Mouse (Mus musculus) lung, adult 18-20 months (tissue): ENCODE measurements around the gene Lrrc8e.

Experiments
- DNase-seq, 2 experiments: peaks; one replicate each; pipeline ENCODE4 v3.0.0; 2022; ENCODE audit warnings: mixed read lengths in 2 of 2

Lrrc8e gene

DNA sequence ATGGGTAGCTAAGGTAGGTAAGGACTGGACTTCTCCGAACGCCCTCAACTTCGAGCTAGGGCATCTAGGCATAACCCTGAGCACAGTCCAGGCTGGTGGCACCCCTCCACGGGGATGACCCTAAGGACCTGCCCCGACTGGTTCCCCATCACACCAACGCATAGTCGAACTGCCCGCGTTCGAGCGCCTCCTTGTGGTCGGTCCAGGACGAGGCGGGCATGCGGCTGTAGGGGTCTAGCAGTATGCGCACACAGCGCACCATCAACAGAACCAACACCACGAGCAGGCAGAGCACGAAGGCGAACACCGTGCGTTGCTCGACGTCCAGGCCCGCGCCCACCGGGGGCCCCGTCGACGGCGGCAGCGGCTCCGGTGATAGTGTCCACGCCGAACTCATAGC is 31.6 kb downstream of the Lrrc8e start:
- peak; percentile 65 to 74 for DNase-seq

DNA sequence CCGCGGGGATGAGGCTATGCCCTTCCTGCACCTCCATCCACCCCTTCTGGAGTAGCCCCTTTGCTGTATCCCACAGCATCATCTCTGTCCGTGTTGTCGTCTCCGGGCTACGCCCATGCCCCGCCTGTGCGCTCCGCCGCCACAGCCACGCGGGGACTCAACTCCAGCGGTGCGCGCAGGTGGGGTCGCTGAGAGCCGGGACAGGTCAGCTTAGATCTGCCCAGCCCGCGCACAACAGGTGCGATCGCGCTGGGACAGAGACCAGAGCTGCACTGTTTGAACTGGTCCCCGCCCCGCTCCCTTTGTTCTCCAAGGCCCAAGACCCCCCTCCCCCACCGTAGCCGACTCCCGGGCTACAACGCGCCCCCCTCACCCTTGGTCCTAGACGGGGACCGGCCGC is 32.1 kb downstream of the Lrrc8e start:
- DNase-seq: peak in 1 of 2 experiments; percentile 29

DNA sequence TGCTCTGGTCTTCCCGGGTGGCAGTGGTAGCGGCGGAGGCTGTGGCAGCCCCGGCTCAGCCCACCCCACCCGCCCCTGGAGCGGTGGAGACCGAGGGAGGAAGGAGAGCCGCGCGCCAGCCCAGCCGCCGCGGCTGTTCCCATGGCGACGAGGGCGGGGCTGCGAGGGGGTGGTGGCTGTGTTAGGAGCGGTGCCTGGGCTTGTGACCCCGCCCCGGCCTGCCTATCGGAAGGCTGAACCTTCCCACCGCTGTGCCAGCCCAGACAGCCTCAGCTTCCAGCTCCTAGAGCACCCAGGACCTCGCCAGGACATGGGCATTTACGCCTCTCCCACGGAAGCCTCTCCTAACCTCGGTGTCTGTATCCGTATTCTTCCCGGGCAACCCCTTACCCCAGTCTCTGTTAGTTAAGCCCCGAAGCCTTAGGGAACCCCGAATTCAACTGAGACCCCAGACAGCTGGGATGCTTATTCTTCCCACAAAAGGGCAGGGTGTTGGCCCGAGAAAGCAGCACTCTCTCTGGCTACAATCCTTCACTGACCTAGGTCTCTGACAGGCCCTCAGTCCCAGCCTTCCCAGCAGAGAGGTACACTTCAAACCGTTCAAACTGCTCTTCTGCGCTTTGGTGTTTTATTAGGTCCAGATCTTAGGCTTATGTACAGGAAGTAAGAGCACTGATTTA is 32.6 kb downstream of the Lrrc8e start, which contains the start of gene Ctxn1:
TSS of gene Ctxn1 (minus strand) at position 150 of the 680 bp plus-strand sequence.
- DNase-seq: peak; percentile 95 to 96

DNA sequence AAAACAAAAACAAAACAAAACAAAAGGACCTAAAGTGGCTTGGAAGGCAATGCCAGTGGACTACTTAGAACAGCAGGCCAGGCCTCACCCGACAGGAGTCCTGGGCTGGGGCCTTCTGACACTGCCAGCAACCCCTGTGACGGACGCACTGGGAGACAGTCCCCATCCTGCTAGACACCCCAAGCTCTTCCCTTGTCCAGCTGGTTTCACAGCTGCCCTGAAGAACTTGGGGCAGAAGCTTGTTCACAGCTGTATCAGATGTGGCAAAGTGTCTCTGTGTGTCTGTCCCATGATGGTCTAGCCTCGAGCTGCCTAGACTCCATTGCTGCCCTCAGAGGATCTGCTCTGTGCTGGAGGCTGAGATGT is 33.2 kb downstream of the Lrrc8e start:
- no peak for DNase-seq

DNA sequence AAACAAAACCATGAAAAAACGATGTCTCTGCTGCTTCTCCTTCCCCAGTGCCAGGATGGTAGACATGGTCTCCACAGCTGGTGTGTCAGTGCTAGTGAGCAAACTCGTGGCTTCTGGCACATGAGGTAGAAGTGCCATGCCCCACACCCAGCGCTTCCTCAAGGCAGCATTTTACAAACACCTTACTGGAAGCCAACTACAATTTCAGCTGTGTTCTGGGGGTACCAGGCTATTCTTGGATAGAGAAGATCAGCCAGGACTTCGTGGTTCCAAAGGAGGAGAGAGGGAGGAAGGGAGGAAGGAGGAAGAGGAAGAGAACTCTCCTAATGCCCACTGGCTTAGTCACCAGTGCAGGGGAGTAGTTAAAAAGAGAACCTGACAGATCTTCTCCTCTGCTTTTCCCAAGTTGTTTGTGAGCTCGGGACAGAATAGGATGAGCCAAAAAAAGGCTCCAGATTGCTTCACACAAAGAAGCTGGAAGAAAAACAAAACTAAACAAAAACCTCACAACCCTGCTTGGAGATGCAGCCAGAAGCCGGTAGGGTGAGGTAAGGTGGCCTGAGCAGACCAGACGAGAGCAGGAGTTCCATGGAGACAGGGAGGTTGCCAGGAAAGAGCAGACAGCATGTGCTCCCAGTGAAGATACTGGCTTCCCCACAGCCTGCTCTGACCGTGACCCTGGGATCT is 36.6 kb downstream of the Lrrc8e start:
- DNase-seq: no peak

DNA sequence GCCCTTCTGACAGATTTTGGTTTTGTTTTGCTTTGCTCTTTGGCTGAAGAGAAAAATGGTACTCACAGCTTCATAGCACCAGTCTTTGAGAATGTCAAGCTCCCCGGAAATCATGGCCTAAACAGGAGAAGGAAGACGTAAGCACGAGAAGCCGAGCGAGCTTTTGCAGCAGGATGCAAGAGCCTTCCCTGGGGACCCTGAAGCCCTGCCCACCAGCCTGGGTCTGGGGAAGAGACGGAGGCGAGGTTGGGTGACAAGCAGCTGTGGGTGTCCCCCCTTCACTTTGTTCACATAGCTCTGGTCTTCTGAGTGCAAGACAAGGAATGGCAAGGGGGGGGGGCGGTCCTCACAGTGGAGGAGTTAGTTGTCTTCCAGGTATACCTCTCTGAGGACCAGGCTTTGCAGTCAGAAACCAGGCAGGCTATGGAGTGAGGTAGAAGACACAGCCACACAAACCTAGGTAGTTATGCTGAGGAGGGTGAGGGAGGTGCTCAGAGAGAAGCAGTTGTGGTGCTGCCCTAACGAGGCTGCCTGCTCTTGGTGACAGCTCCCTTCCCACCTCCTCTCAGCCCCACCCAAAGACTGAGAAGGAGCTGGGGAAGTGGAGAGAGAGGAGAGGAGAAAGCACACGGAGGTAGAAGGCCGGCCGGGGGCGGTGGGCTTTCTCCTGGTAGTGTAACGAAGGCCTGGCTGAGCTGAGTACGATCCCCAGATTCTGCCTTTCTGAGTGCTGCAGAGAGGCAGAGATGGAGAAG is 38.7 kb downstream of the Lrrc8e start:
- DNase-seq: no peak

DNA sequence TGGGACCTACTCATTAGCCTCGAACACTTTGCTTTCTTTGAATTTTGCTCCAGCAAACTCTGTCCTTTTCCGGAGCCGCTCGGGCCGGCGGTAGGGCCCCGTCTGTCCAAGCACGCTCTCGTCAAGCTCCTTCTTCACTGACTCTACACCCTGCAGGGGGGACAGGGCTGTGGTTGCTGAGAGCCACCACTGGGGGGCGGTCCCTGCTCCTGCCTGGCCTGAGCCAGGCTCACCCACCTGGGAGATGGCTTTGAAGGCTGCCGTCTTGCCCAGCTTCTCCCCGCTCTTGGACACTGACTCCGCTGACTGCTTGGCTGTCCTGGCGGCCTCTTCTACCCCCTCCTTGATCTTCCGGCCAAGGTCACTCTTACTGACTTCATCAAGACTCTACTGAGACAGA is 41.0 kb downstream of the Lrrc8e start:
- no peak for DNase-seq

DNA sequence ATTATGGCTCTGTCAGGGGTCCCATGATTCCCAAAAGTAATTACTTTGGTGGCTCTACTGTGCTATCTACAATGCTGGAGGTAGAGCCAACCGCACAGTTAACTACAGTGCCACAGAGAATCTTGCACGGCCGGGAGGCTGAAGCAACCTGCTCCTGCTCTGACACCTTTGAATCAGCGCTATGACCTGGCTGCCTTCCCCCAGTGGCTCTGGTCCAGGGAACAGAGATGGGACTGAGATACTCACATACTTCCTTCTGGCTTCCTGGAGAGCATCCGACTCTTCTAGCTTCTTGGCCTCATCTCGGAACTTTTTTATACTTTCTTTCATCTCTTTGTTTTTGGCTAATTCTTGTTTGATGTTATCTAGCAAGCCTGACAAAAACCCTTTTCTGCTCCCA is 43.0 kb downstream of the Lrrc8e start:
- no peak for DNase-seq

DNA sequence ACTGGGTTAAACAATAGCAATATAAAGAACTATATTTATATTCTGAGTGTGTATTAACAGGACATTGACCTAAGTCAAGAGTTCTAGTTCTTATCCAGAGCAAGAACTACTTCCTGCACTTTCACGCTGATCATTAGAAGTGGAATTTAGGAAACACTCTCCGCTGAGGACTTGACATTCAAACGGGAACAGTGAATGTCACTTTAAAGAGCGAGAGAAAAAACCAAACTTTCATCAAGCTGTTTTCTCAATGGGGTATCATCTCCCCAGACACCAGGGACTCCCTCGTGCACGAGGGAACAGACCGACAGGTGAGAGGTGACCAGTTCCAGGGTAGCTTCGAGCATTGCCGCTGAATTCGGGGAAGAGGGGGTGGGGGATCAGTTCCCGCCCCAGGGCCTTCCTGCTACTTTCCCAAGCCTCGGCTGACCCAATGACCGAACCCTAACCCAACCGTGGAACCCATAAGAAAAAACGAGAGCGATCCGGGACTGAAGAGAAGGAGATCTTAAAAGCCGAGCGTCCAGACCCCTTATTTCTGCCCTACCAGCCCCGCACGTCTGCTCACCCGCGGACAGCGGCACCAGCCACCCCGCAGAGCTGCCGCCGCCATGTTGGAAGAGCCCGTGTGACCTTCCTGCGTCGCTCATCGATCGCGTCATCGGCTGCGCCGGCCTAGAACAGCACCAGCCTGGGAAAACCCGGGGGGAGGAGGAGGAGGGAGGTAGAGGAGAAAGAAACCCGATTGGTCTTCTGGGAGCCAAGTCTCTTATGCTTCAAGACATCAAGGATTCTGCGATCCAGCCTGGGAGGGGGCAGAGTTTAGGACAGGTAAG is 48.9 kb downstream of the Lrrc8e start, which contains the start of gene Timm44:
TSS of gene Timm44 (minus strand) at position 639 of the 836 bp plus-strand sequence.
- peak; percentile 94 to 96 for DNase-seq

DNA sequence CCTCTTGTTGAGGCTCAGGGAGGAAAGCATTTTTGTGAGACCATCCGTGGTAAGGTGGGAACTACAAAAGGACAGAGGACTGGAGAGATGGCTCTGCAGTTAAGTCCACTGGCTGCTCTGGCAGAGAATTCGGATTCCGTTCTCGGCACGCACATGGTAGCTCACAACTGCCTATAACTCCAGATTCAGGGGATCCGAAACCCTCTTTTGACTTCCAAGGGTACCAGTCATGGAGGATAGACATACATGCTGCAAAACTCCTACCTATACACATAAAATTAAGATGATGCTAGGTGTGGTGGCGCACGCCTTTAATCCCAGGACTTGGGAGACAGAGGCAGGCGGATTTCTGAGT is 49.5 kb downstream of the Lrrc8e start:
- DNase-seq: no peak
